Mouse (Mus musculus): ENCODE measurements at regions not wholly inside any gene's neighbourhood (a gene's known extent, or its start where the extent isn't known, plus 50 kb on each side); places are given as distances from the start of the nearest gene placed in this dataset.

GRCm38 (mm10) chr1:73374531-73375375 is 359.0 kb upstream of the Tnp1 start:
- DNase-seq (ENCODE audit: extremely low read depth), result no peak
- Histone ChIP-seq H3K27me3 (replicated peaks) (peaks cover 75% of the 10 kb centered on the region), H3K9me3 (replicated peaks; ENCODE audit: low read length) (no peaks in the 10 kb centered on the region), H3K4me2 (ENCODE audit: insufficient read depth, low read depth, poor library complexity, severe bottlenecking) (no peak overlapping the region), H3K4me3 (replicated peaks in 1 of 3; ENCODE audit: low read depth in 2 of 3, low read length in 2 of 3, poor library complexity in 1 of 3) (no peak overlapping the region), H3K36me3 (replicated peaks in 1 of 2; ENCODE audit: control insufficient read depth in 1 of 2, insufficient read depth in 1 of 2, low read length in 1 of 2) (no peaks in the 10 kb centered on the region), H3K9ac (ENCODE audit: insufficient read depth, low read depth) (no peak overlapping the region), H3K79me2 (replicated peaks; ENCODE audit: control insufficient read depth, extremely low read depth, insufficient read depth, poor library complexity, severe bottlenecking) (no peaks in the 10 kb centered on the region), H3K27ac (ENCODE audit: insufficient read depth, low read depth) (no peak overlapping the region), H3K4me1 (ENCODE audit: control insufficient read depth in 1 of 2, insufficient read depth in 2 of 2) (no peaks in the 10 kb centered on the region)
- dilution Hi-C loops (cut with MboI; ENCODE audit: extremely low pct_ligation_motif_present, extremely low pct_unique_long_range_greater_than_20kb, low sequenced_read_pairs) (no loop called here), in situ Hi-C loops (cut with MboI; ENCODE audit: low pct_ligation_motif_present, low pct_unique_long_range_greater_than_20kb, low sequenced_read_pairs) (no loop called here)
- TF ChIP-seq NELFE (IDR thresholded peaks at IDR 0.05; ENCODE audit: low read depth, low read length), result no peak
- TF ChIP-seq HCFC1 (IDR thresholded peaks at IDR 0.05; ENCODE audit: low read depth, low read length), result no peak
- no peak for TF ChIP-seq CHD2 (IDR thresholded peaks at IDR 0.05; ENCODE audit: low read length)
- TF ChIP-seq ELF1 (IDR thresholded peaks at IDR 0.05; ENCODE audit: low read depth, low read length), result no peak
- TF ChIP-seq POLR2AphosphoS2 (IDR thresholded peaks at IDR 0.05; ENCODE audit: low read depth, low read length), result no peak
- no peak for TF ChIP-seq NRF1 (IDR thresholded peaks at IDR 0.05; ENCODE audit: low read depth, low read length)
- TF ChIP-seq IRF4 (IDR thresholded peaks at IDR 0.05; ENCODE audit: low read depth, low read length), result no peak
- no peak for TF ChIP-seq MAFK (IDR thresholded peaks at IDR 0.05; ENCODE audit: insufficient replicate concordance, low read length)
- TF ChIP-seq PAX5 (IDR thresholded peaks at IDR 0.05; ENCODE audit: low read length), result no peak
- no peak for TF ChIP-seq USF1 (IDR thresholded peaks at IDR 0.05; ENCODE audit: low read depth, low read length)

- H3K27me3 ChIP-seq (replicated peaks), result peaks cover 77% of the 10 kb centered on the region
- dilution Hi-C loops (cut with MboI; ENCODE audit: extremely low pct_ligation_motif_present, extremely low pct_unique_long_range_greater_than_20kb, low sequenced_read_pairs), result no loop called here
- no peak for DNase-seq (ENCODE audit: extremely low read depth)
- no peaks in the 10 kb centered on the region for H3K9me3 ChIP-seq (replicated peaks; ENCODE audit: low read length)
- in situ Hi-C loops (cut with MboI; ENCODE audit: low pct_ligation_motif_present, low pct_unique_long_range_greater_than_20kb, low sequenced_read_pairs), result no loop called here
- no peak overlapping the region for H3K9ac ChIP-seq (ENCODE audit: insufficient read depth, low read depth)
- H3K4me3 ChIP-seq (replicated peaks in 1 of 3; ENCODE audit: low read depth in 2 of 3, low read length in 2 of 3, poor library complexity in 1 of 3), result no peak overlapping the region
- no peaks in the 10 kb centered on the region for H3K4me1 ChIP-seq (ENCODE audit: control insufficient read depth in 1 of 2, insufficient read depth in 2 of 2)
- H3K27ac ChIP-seq (ENCODE audit: insufficient read depth, low read depth), result no peak overlapping the region
- TF ChIP-seq IRF4 (IDR thresholded peaks at IDR 0.05; ENCODE audit: low read depth, low read length), result no peak
- TF ChIP-seq ZNF384 (IDR thresholded peaks at IDR 0.05; ENCODE audit: low read depth, low read length), result no peak
- no peak for TF ChIP-seq SMC3 (IDR thresholded peaks at IDR 0.05; ENCODE audit: low read depth, low read length)
- TF ChIP-seq MAFK (IDR thresholded peaks at IDR 0.05; ENCODE audit: insufficient replicate concordance, low read length), result no peak
- no peak for TF ChIP-seq POLR2AphosphoS2 (IDR thresholded peaks at IDR 0.05; ENCODE audit: low read depth, low read length)
- TF ChIP-seq E2F4 (IDR thresholded peaks at IDR 0.05; ENCODE audit: insufficient replicate concordance, low read depth, low read length), result no peak
- no peak for TF ChIP-seq ETS1 (conservative IDR thresholded peaks at IDR 0.05; ENCODE audit: low read depth, low read length)
- TF ChIP-seq ZC3H11A (IDR thresholded peaks at IDR 0.05; ENCODE audit: low read depth, low read length), result no peak
- no peak for TF ChIP-seq PAX5 (IDR thresholded peaks at IDR 0.05; ENCODE audit: low read length)
- TF ChIP-seq MXI1 (IDR thresholded peaks at IDR 0.05; ENCODE audit: low read depth, low read length), result no peak
- no peak for TF ChIP-seq UBTF (IDR thresholded peaks at IDR 0.05; ENCODE audit: low read depth, low read length)
- no peak for TF ChIP-seq ELF1 (IDR thresholded peaks at IDR 0.05; ENCODE audit: low read depth, low read length)
- TF ChIP-seq USF2 (conservative IDR thresholded peaks at IDR 0.05; ENCODE audit: low read depth, low read length), result no peak
- TF ChIP-seq MAX (IDR thresholded peaks at IDR 0.05; ENCODE audit: low read length), result no peak
- TF ChIP-seq TBP (conservative IDR thresholded peaks at IDR 0.05; ENCODE audit: low read depth, low read length), result no peak
- no peak for TF ChIP-seq RCOR1 (conservative IDR thresholded peaks at IDR 0.05; ENCODE audit: low read depth, low read length)
- H3K36me3 ChIP-seq (replicated peaks in 1 of 2; ENCODE audit: control insufficient read depth in 1 of 2, insufficient read depth in 1 of 2, low read length in 1 of 2), result no peaks in the 10 kb centered on the region
- H3K79me2 ChIP-seq (replicated peaks; ENCODE audit: control insufficient read depth, extremely low read depth, insufficient read depth, poor library complexity, severe bottlenecking), result no peaks in the 10 kb centered on the region
- no peak overlapping the region for H3K4me2 ChIP-seq (ENCODE audit: insufficient read depth, low read depth, poor library complexity, severe bottlenecking)
Observed at GRCm38 (mm10) chr1:73368222-73368621, 352.5 kb upstream of the Tnp1 start.
